Mouse (Mus musculus) embryonic facial prominence, embryonic 11.5 days (tissue): Measurements from ENCODE around the gene Kit. TPM values are rescaled to one million over a fixed set of nuclear protein-coding genes. Genes with fewer than 3 reads are reported as not detected.

Source experiments
- ATAC-seq: fragments of 200-750 bp; cut with Nextera tagmentation; replicated peaks from 2 replicates; pipeline ENCODE4 v1.8.0; 2017; ENCODE audit warnings: low read depth; ENCODE audit not compliant: insufficient number of reproducible peaks, low FRiP score, low TSS enrichment
- DNase-seq: peaks from one replicate; pipeline ENCODE4 v3.0.0-alpha.2; 2015; ENCODE audit warnings: low spot score
- H3K27ac ChIP-seq: fragments of 300-500 bp; sonication (generic); replicated peaks from 2 replicates; pipeline ENCODE4 v1.5.1; 2014; ENCODE audit warnings: mild to moderate bottlenecking, low read depth, low read length, control low read depth
- H3K27me3 ChIP-seq: fragments of 300-500 bp; sonication (generic); 2 replicates; pipeline ENCODE4 v1.6.1; 2014; ENCODE audit warnings: mild to moderate bottlenecking, low read length, moderate library complexity, mixed read lengths; ENCODE audit not compliant: control insufficient read depth, insufficient read depth
- H3K36me3 ChIP-seq: fragments of 300-500 bp; sonication (generic); replicated peaks from 2 replicates; pipeline ENCODE4 v1.6.1; 2014; ENCODE audit warnings: low read depth, mild to moderate bottlenecking, low read length, moderate library complexity, mixed read lengths; ENCODE audit not compliant: control insufficient read depth, insufficient read depth
- H3K4me1 ChIP-seq: fragments of 300-500 bp; sonication (generic); 2 replicates; pipeline ENCODE4 v1.6.1; 2014; ENCODE audit warnings: low read length, mixed read lengths; ENCODE audit not compliant: control insufficient read depth, insufficient read depth
- H3K4me2 ChIP-seq: fragments of 300-500 bp; sonication (generic); 2 replicates; pipeline ENCODE4 v1.6.1; 2014; ENCODE audit warnings: low read depth, mild to moderate bottlenecking, control low read depth, low read length, moderate library complexity
- H3K4me3 ChIP-seq: fragments of 300-500 bp; sonication (generic); 2 replicates; pipeline ENCODE4 v1.5.1; 2014; ENCODE audit warnings: low read depth, low read length, control low read depth
- H3K9ac ChIP-seq: fragments of 300-500 bp; sonication (generic); replicated peaks from 2 replicates; pipeline ENCODE4 v1.6.1; 2014; ENCODE audit warnings: mild to moderate bottlenecking, control low read depth, low read length
- H3K9me3 ChIP-seq: fragments of 300-500 bp; sonication (generic); replicated peaks from 2 replicates; pipeline ENCODE4 v1.6.1; 2016; ENCODE audit warnings: mild to moderate bottlenecking, low read length, inconsistent platforms, mixed read lengths; ENCODE audit not compliant: control insufficient read depth
- WGBS: fragments of 180-500 bp; shearing (Covaris S2); extraction: QIAGEN DNeasy Blood & Tissue Kit; methylation state at CpG from one replicate; pipeline ENCODE4 v1.1.7; 2014; 5-methylcytosine and 5-hydroxymethylcytosine counted together
- polyA plus RNA-seq: library from polyadenylated mRNA; unstranded; fragments of >200 nt; fragmentation: Nextera tagmentation; extraction: Ambion mirVana; gene quantifications from 2 replicates; pipeline ENCODE4 v1.2.1, GENCODE M21; 2014

The Kit gene
- polyA plus RNA-seq, 1 experiment from 2014 or later: 21.0 TPM

DNA sequence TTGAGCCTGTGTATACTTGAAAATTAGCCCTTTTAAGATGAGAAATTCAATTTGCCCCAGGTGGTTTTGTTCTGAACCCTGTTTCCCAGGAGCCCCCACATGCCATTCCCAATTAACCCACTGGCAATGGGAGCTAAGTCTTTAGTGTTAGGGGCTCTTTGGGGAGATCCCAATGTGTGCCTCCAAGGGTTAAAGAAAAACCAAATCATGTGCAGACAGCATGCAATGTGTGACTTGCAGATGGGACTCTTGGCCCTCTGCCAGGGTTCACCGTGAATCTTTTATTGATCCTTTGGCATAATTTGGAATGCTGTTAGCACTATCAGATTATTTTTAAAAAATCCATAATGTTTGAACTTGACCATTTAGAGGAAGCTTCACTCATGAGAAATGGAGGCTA lies 37.7 kb downstream of the Kit start:
- Histone ChIP-seq H3K27ac (no peak overlapping the region), H3K36me3 (no peaks in the 10 kb centered on the region), H3K27me3 (no peaks in the 10 kb centered on the region), H3K9ac (no peak overlapping the region), H3K4me2 (no peak overlapping the region), H3K4me1 (no peaks in the 10 kb centered on the region), H3K9me3 (no peaks in the 10 kb centered on the region), H3K4me3 (no peak overlapping the region)
- WGBS: 46% methylated on average over 1 of the region's 1 CpGs
- ATAC-seq (no peak), DNase-seq (no peak)

DNA sequence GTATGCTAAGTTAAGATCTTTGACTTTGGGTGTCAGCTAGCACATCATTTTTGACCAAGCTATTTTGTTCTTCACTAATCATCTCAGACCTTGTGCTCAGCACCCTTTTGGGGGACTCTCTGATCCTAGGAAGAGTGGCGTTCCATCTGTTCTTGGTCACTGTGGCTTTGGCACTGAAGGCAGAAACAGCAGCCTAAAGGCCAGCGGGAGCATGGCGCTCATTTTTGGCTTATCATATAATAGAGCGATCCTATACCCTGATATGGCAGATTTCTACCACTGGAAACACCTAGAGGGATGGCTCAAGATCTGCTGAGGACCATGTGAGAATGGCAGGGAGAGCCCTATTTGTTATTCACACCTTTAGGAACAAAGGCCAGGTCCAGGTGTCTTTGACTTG lies 38.2 kb downstream of the Kit start:
- Histone ChIP-seq H3K4me2 (no peak overlapping the region), H3K9ac (no peak overlapping the region), H3K4me1 (no peaks in the 10 kb centered on the region), H3K27me3 (no peaks in the 10 kb centered on the region), H3K9me3 (no peaks in the 10 kb centered on the region), H3K4me3 (no peak overlapping the region), H3K27ac (no peak overlapping the region), H3K36me3 (no peaks in the 10 kb centered on the region)
- ATAC-seq (no peak), DNase-seq (no peak)
- WGBS: 93% methylated on average over 4 of the region's 4 CpGs

DNA sequence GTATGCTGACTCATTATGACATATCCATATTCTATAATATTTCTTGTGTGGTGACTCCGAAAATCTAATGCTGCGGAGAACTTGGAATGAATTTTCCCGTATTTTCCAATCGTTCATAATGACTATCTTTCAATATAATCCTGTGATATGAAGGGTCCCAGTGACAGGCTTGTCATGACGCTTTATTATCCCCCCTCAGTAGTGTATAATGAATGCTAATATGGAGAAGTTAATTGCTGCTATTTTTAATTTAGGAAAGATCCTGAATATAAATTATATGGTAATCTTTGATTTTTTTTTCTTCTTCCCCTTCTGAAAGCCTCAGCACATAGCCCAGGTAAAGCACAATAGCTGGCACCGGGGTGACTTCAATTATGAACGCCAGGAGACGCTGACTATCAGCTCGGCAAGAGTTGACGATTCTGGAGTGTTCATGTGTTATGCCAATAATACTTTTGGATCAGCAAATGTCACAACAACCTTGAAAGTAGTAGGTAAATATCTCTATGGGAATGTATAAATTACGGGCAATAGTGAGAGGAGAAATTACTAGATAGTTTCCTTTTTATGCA lies 40.4 kb downstream of the Kit start:
- Histone ChIP-seq H3K9ac (no peak overlapping the region), H3K4me3 (no peak overlapping the region), H3K27me3 (no peaks in the 10 kb centered on the region), H3K27ac (no peak overlapping the region), H3K4me2 (no peak overlapping the region), H3K4me1 (no peaks in the 10 kb centered on the region), H3K36me3 (no peaks in the 10 kb centered on the region), H3K9me3 (no peaks in the 10 kb centered on the region)
- 93% methylated on average over 11 of the region's 11 CpGs for WGBS
- no peak for DNase-seq
- ATAC-seq: no peak

DNA sequence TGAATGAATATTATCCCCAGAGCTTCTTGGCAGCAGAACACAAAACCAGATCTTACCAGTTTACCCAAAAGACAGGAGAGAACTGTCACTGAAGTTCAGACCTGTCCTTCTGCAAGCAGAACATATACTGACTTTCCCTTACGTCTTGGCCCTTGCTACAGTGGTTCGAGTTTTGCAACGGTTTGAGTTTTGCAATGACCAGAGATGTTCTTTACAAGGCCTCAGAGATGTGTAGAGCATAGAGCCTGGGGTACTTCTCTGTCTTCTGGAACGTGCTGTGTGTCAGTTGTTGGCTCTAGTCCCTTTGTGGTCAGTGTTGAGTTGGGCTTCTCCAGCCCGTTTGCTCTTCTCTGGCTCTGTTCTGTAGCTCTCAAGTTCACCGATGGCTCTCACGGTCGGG lies 40.9 kb downstream of the Kit start:
- no peak for DNase-seq
- 91% methylated on average over 8 of the region's 8 CpGs for WGBS

DNA sequence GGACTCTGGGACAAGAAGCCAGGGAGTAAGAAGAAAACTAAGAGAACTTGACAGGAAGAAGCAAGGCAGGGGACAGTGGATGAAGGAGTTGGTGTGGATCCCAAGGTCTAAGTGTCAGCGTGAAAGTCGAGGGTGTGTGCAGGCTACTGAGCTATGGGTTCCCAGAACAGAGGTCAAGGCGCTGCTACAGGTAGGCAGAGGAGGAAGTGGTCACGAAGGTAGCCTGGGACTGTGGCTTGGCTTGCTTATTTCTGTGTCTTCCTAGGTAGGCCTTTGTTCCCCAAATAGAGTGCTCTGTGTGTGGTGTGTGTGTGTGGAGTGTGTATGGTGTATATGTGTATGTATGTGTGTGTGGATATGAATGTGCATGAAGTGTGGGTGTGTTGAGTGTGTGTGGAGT lies 47.7 kb downstream of the Kit start:
- Histone ChIP-seq H3K27me3 (no peaks in the 10 kb centered on the region), H3K4me1 (no peaks in the 10 kb centered on the region), H3K4me3 (no peak overlapping the region), H3K36me3 (no peaks in the 10 kb centered on the region; the same call in 1 of the 2 replicates), H3K9ac (no peak overlapping the region), H3K27ac (no peak overlapping the region), H3K4me2 (no peak overlapping the region), H3K9me3 (no peaks in the 10 kb centered on the region)
- 86% methylated on average over 4 of the region's 4 CpGs for WGBS
- DNase-seq (no peak), ATAC-seq (no peak)

More for the DNA sequence above, 40.9 kb downstream of the Kit start:
- H3K36me3 ChIP-seq: no peaks in the 10 kb centered on the region; the same call in 1 of the 2 replicates
- no peaks in the 10 kb centered on the region for H3K4me1 ChIP-seq
- no peaks in the 10 kb centered on the region for H3K27me3 ChIP-seq
- H3K4me2 ChIP-seq: no peak overlapping the region
- H3K4me3 ChIP-seq: no peak overlapping the region
- H3K9ac ChIP-seq: no peak overlapping the region
- ATAC-seq: no peak
- no peak overlapping the region for H3K27ac ChIP-seq
- no peaks in the 10 kb centered on the region for H3K9me3 ChIP-seq

DNA sequence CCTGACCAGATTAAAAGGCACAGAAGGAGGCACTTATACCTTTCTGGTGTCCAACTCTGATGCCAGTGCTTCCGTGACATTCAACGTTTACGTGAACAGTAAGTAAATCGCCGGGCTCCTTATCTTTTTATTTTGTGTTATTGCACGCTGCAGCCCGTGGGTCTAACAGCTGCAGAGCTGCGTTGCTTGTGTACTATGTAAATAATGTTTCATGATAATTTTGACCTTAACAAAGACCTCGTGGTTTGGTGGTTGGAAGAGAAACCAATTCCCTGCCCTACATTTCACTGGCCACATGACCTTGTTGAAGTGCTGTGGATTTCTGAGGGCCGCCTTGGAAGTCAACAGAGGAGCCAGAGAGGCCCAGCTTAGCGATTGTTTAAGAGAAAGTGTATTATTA lies 48.3 kb downstream of the Kit start:
- no peak for DNase-seq

DNA sequence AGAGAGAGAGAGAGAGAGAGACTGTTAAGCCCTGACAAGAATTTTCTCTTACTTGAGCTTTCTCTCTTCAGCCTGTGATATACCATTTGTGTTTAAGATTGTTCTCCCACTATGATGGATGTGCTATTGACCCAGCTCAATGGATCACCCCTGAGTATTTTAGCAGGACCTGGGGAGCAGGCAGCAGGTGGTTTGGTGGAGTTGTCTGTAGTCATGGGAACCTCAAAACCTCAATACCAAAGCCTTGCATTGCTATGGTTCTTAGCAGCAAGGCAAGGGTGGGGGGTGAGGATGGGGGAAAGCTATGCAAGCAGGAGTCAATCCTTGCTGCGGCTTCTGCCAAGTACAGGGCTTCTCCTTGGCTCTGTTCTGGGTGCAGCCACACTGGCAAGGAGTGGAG lies 48.8 kb downstream of the Kit start:
- Histone ChIP-seq H3K4me1 (no peaks in the 10 kb centered on the region), H3K9me3 (no peaks in the 10 kb centered on the region), H3K27ac (no peak overlapping the region), H3K9ac (no peak overlapping the region), H3K36me3 (no peaks in the 10 kb centered on the region; the same call in 1 of the 2 replicates), H3K4me3 (no peak overlapping the region), H3K27me3 (no peaks in the 10 kb centered on the region), H3K4me2 (no peak overlapping the region)
- DNase-seq (no peak), ATAC-seq (no peak)
- 76% methylated on average over 1 of the region's 1 CpGs for WGBS

More for the DNA sequence above, 48.3 kb downstream of the Kit start:
- Histone ChIP-seq H3K27ac (no peak overlapping the region), H3K9me3 (no peaks in the 10 kb centered on the region), H3K9ac (no peak overlapping the region), H3K4me3 (no peak overlapping the region), H3K27me3 (no peaks in the 10 kb centered on the region), H3K4me2 (no peak overlapping the region), H3K4me1 (no peaks in the 10 kb centered on the region), H3K36me3 (no peaks in the 10 kb centered on the region; the same call in 1 of the 2 replicates)
- ATAC-seq: no peak
- WGBS: 87% methylated on average over 11 of the region's 11 CpGs

DNA sequence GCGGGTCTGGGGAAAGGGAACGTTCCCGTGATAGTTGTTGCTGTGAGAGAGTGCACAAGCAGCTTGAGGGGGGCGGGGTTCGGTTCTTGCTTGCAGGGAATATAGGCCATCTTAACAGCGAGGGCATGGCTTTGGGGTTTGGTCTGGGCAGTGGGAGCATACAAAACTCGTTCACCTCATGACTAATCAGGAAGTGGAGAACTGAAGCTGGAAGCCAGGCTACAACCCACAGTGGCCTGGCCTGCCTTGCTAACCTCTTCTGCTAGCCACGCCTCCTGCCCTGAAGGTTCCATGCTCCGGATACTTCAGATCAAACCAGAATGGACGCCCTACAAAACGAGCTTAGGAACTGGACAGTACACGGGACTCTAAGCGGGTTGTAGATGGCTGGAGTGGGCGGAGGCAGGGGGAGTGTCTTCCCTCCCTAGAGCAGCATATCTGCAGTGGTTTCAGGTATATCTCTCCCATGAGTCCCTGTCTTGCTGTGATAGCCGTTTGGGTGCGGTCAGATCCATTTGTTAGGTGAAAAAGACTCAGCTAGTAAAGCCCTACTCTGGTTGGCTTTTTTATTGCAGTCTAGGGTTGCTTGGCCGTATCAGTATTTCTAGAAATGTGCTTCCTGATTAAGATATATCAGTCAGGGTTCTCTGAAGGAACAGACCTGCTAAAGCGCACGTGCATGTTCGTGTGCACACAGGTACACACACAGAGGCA lies 49.4 kb downstream of the Kit start:
- WGBS: 89% methylated on average over 20 of the region's 20 CpGs
- H3K36me3 ChIP-seq: no peaks in the 10 kb centered on the region; the same call in 1 of the 2 replicates
- no peaks in the 10 kb centered on the region for H3K27me3 ChIP-seq
- DNase-seq: no peak
- no peaks in the 10 kb centered on the region for H3K4me1 ChIP-seq
- H3K27ac ChIP-seq: no peak overlapping the region
- no peak for ATAC-seq
- no peak overlapping the region for H3K4me2 ChIP-seq
- H3K9me3 ChIP-seq: no peaks in the 10 kb centered on the region
- no peak overlapping the region for H3K9ac ChIP-seq
- H3K4me3 ChIP-seq: no peak overlapping the region
